Mouse (Mus musculus) myocyte (in vitro differentiated cells): ENCODE results near the gene Nudt21.

Experiments used
- POLR2A ChIP-seq: IDR thresholded peaks from one replicate; pipeline ENCODE4 v1.6.1; 2011; ENCODE audit warnings: low read depth, mild to moderate bottlenecking, control low read depth, moderate library complexity; ENCODE audit not compliant: insufficient read length
- POLR2AphosphoS2 ChIP-seq: IDR thresholded peaks from one replicate; pipeline ENCODE4 v1.6.1; 2011; ENCODE audit warnings: low read depth, control low read depth; ENCODE audit not compliant: insufficient read length
- TCF12 ChIP-seq: IDR thresholded peaks from one replicate; pipeline ENCODE4 v1.6.1; 2011; ENCODE audit warnings: mild to moderate bottlenecking, control low read depth; ENCODE audit not compliant: poor library complexity, insufficient read depth, severe bottlenecking
- TCF3 ChIP-seq: IDR thresholded peaks from one replicate; pipeline ENCODE4 v1.6.1; 2011; ENCODE audit warnings: low read depth, control low read depth; ENCODE audit not compliant: insufficient read length
- USF1 ChIP-seq: IDR thresholded peaks from one replicate; pipeline ENCODE4 v1.6.1; 2011; ENCODE audit warnings: low read depth, mild to moderate bottlenecking, control low read depth, moderate library complexity

DNA sequence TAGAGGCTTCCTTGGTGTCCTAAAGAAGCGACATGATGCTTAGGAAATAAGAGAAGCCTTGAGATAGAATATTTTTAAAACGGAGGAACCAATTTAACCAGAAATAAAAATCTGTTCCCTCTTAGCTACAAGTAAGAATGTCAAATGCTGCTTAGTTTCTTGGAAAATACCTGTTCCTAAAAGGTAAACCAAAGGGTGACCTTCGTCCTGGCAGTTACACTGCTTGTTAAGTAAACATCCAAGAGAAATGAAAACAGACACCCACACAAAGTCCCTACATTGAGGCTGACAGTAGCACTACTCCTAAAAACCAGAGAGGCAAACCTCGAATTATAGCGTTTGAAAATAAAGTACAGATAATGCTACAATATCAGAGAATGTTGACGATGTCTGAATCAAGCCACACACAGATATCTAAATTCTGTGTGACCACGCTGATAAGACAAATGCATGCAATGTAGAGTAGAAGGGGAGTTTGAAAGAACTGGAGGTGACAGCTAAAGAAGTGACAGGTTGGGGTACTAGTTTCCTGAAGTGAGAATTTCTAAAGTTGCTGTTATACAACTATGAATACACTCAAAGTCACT, 23.7 kb downstream of the Nudt21 start:
- TF ChIP-seq TCF3 (no peak), POLR2A (no peak), POLR2AphosphoS2 (no peak), USF1 (no peak), TCF12 (no peak)
